ENCODE assay signal across 18 mouse cellular contexts in genomic region chr9:116943902-116944301, GRCm38 (mm10).
"Had no signal": no experiment of that assay in that cellular context is flagged by ENCODE, and none has a peak within 500 bp of the region (broad histone marks: within the 10 kb centered on the region; RNA-seq: fewer than 3 reads in every experiment).

No protein-coding gene starts in this region.

- H3K27me3 ChIP-seq: liver, embryonic 12.5 days; liver, embryonic 15.5 days; midbrain, embryonic 12.5 days; neural tube, embryonic 12.5 days; stomach, embryonic 15.5 days had no signal

- H3K36me3 ChIP-seq: liver, embryonic 12.5 days; liver, embryonic 15.5 days; midbrain, embryonic 12.5 days; neural tube, embryonic 12.5 days; stomach, embryonic 15.5 days had no signal

- H3K9ac ChIP-seq: liver, embryonic 12.5 days; liver, embryonic 15.5 days; midbrain, embryonic 12.5 days; neural tube, embryonic 12.5 days; stomach, embryonic 15.5 days had no signal

- H3K27ac ChIP-seq: liver, embryonic 12.5 days; liver, embryonic 15.5 days; macrophage; midbrain, embryonic 12.5 days; neural tube, embryonic 12.5 days; stomach, embryonic 15.5 days had no signal

- DNase-seq: kidney, adult 11 months; kidney, adult 8-10 months; kidney, postnatal 14 days; kidney, postnatal 4 days; liver; lung, adult 18-20 months; retina, postnatal 1 day; right cerebral cortex, postnatal 25 days; spleen, adult 18-20 months; thymus, postnatal 25 days had no signal

- H3K4me1 ChIP-seq: liver, embryonic 12.5 days; liver, embryonic 15.5 days; midbrain, embryonic 12.5 days; stomach, embryonic 15.5 days had no signal

- H3K9me3 ChIP-seq: liver, embryonic 12.5 days; liver, embryonic 15.5 days; midbrain, embryonic 12.5 days; neural tube, embryonic 12.5 days; stomach, embryonic 15.5 days had no signal

- H3K4me3 ChIP-seq: liver, embryonic 12.5 days; liver, embryonic 15.5 days; midbrain, embryonic 12.5 days; neural tube, embryonic 12.5 days; stomach, embryonic 15.5 days had no signal

- ATAC-seq: inflammation-experienced regulatory T-cells, adult 6 months; liver, embryonic 12.5 days; midbrain, embryonic 16.5 days had no signal

- H3K4me2 ChIP-seq: liver, embryonic 12.5 days; liver, embryonic 15.5 days; midbrain, embryonic 12.5 days; neural tube, embryonic 12.5 days; stomach, embryonic 15.5 days had no signal
